Mouse (Mus musculus) CH12.LX (cell line): ENCODE results near the gene Smyd3. TPM values are rescaled to one million over a fixed set of nuclear protein-coding genes. Genes with fewer than 3 reads are reported as not detected.

Experiments
- DNase-seq: peaks from one replicate; pipeline ENCODE4 v3.0.0-alpha.2; 2013; ENCODE audit errors: extremely low read depth
- H3K27ac ChIP-seq: 2 replicates; pipeline ENCODE4 v1.5.1; 2012; ENCODE audit warnings: low read depth, mild to moderate bottlenecking, control low read depth, moderate library complexity; ENCODE audit not compliant: insufficient read depth
- H3K27me3 ChIP-seq: replicated peaks from 2 replicates; pipeline ENCODE3; 2012; ENCODE audit warnings: inconsistent platforms
- H3K36me3 ChIP-seq, 2 experiments: replicated peaks in 1 of 2; 2 replicates each; pipeline versions ENCODE3 to v1.6.1; 2012; ENCODE audit warnings: inconsistent platforms in 1 of 2, low read length in 1 of 2, mild to moderate bottlenecking in 1 of 2, mixed read lengths in 1 of 2, moderate library complexity in 1 of 2; ENCODE audit not compliant: control insufficient read depth in 1 of 2, insufficient read depth in 1 of 2
- H3K4me1 ChIP-seq, 2 experiments: 2 replicates each; pipeline ENCODE4 v1.6.1; 2012; ENCODE audit warnings: inconsistent platforms in 1 of 2, moderate library complexity in 1 of 2; ENCODE audit not compliant: insufficient read depth in 2 of 2, control insufficient read depth in 1 of 2
- H3K4me2 ChIP-seq: 2 replicates; pipeline ENCODE4 v1.6.1; 2012; ENCODE audit warnings: low read depth, mild to moderate bottlenecking, control low read depth; ENCODE audit not compliant: poor library complexity, insufficient read depth, severe bottlenecking
- H3K4me3 ChIP-seq, 3 experiments: fragments of 150-350 bp in 1 of 3; sonication (generic) in 1 of 3; replicated peaks in 1 of 3; 2 replicates each; pipeline versions ENCODE3 to v1.5.1; 2011 to 2012; ENCODE audit warnings: low read depth in 2 of 3, low read length in 2 of 3, mild to moderate bottlenecking in 2 of 3, moderate library complexity in 2 of 3, control low read depth in 1 of 3, improper control_type of control experiment in 1 of 3, inconsistent platforms in 1 of 3, mixed read lengths in 1 of 3; ENCODE audit not compliant: poor library complexity in 1 of 3
- H3K79me2 ChIP-seq: replicated peaks from 2 replicates; pipeline ENCODE4 v1.6.1; 2012; ENCODE audit warnings: mild to moderate bottlenecking, moderate library complexity; ENCODE audit not compliant: control insufficient read depth, poor library complexity, insufficient read depth, severe bottlenecking; ENCODE audit errors: extremely low read depth
- H3K9ac ChIP-seq: 2 replicates; pipeline ENCODE4 v1.6.1; 2012; ENCODE audit warnings: low read depth, mild to moderate bottlenecking, control low read depth, moderate library complexity; ENCODE audit not compliant: insufficient read depth
- H3K9me3 ChIP-seq: replicated peaks from 2 replicates; pipeline ENCODE3; 2012; ENCODE audit warnings: low read length, inconsistent platforms, mixed read lengths
- CTCF ChIP-seq, 2 experiments: IDR thresholded peaks in 1 of 2; conservative IDR thresholded peaks in 1 of 2; 2 replicates each; pipeline ENCODE4 v1.5.1; 2011 to 2012; ENCODE audit warnings: low read depth in 2 of 2, low read length in 2 of 2, improper control_type of control experiment in 1 of 2, inconsistent platforms in 1 of 2, mild to moderate bottlenecking in 1 of 2, moderate library complexity in 1 of 2
- GABPA ChIP-seq: IDR thresholded peaks from 2 replicates; pipeline ENCODE4 v1.6.1; 2012; ENCODE audit warnings: low read depth, low read length, improper control_type of control experiment, inconsistent platforms; ENCODE audit not compliant: insufficient replicate concordance
- JUN ChIP-seq: IDR thresholded peaks from 2 replicates; pipeline ENCODE4 v1.6.1; 2011; ENCODE audit warnings: low read depth, mild to moderate bottlenecking, low read length, improper control_type of control experiment, moderate library complexity; ENCODE audit not compliant: insufficient read depth
- KAT2A ChIP-seq: IDR thresholded peaks from 2 replicates; pipeline ENCODE4 v1.6.1; 2012; ENCODE audit warnings: low read length, improper control_type of control experiment, inconsistent platforms; ENCODE audit not compliant: insufficient replicate concordance
- MAX ChIP-seq: IDR thresholded peaks from 2 replicates; pipeline ENCODE4 v1.6.1; 2011; ENCODE audit warnings: low read length, improper control_type of control experiment
- MEF2A ChIP-seq: IDR thresholded peaks from 2 replicates; pipeline ENCODE4 v1.6.1; 2014; ENCODE audit warnings: low read depth, mild to moderate bottlenecking, inconsistent platforms, low read length, improper control_type of control experiment, borderline replicate concordance
- MYC ChIP-seq: IDR thresholded peaks from 2 replicates; pipeline ENCODE4 v1.6.1; 2011; ENCODE audit warnings: low read depth, mild to moderate bottlenecking, improper control_type of control experiment, low read length
- NELFE ChIP-seq: IDR thresholded peaks from 2 replicates; pipeline ENCODE4 v1.6.1; 2011; ENCODE audit warnings: low read depth, low read length, improper control_type of control experiment
- NRF1 ChIP-seq: IDR thresholded peaks from 2 replicates; pipeline ENCODE4 v1.6.1; 2014; ENCODE audit warnings: low read depth, mild to moderate bottlenecking, inconsistent platforms, low read length, improper control_type of control experiment, moderate library complexity
- POLR2A ChIP-seq: IDR thresholded peaks from 2 replicates; pipeline ENCODE4 v1.6.1; 2011; ENCODE audit warnings: low read depth, mild to moderate bottlenecking, improper control_type of control experiment, low read length
- SIN3A ChIP-seq: IDR thresholded peaks from 2 replicates; pipeline ENCODE4 v1.6.1; 2012; ENCODE audit warnings: low read length, improper control_type of control experiment, inconsistent platforms
- SMC3 ChIP-seq: IDR thresholded peaks from 2 replicates; pipeline ENCODE4 v1.6.1; 2011; ENCODE audit warnings: low read depth, low read length, improper control_type of control experiment
- TCF12 ChIP-seq: IDR thresholded peaks from 2 replicates; pipeline ENCODE4 v1.6.1; 2014; ENCODE audit warnings: low read depth, mild to moderate bottlenecking, inconsistent platforms, low read length, improper control_type of control experiment
- UBTF ChIP-seq: IDR thresholded peaks from 2 replicates; pipeline ENCODE4 v1.6.1; 2012; ENCODE audit warnings: low read depth, mild to moderate bottlenecking, inconsistent platforms, low read length, improper control_type of control experiment, moderate library complexity
- USF2 ChIP-seq: conservative IDR thresholded peaks from 2 replicates; pipeline ENCODE4 v1.6.1; 2011; ENCODE audit warnings: low read depth, low read length, improper control_type of control experiment
- ZC3H11A ChIP-seq: IDR thresholded peaks from 2 replicates; pipeline ENCODE4 v1.6.1; 2012; ENCODE audit warnings: low read depth, mild to moderate bottlenecking, inconsistent platforms, low read length, improper control_type of control experiment
- ZKSCAN1 ChIP-seq: IDR thresholded peaks from 2 replicates; pipeline ENCODE4 v1.6.1; 2012; ENCODE audit warnings: low read depth, inconsistent platforms, low read length, improper control_type of control experiment, borderline replicate concordance
- ZNF384 ChIP-seq: IDR thresholded peaks from 2 replicates; pipeline ENCODE4 v1.6.1; 2012; ENCODE audit warnings: low read depth, low read length, improper control_type of control experiment, inconsistent platforms
- dilution Hi-C: fragments of 300-500 bp; cut with MboI; formaldehyde crosslinking; loops from 2 replicates; pipeline ENCODE4 v1.14.3; 2020; ENCODE audit warnings: low sequenced_read_pairs; ENCODE audit not compliant: extremely low pct_unique_long_range_greater_than_20kb, extremely low pct_ligation_motif_present
- in situ Hi-C: fragments of 300-500 bp; cut with MboI; formaldehyde crosslinking; loops from 3 replicates; pipeline ENCODE4 v1.14.3; 2019; ENCODE audit warnings: low sequenced_read_pairs, low pct_ligation_motif_present, low pct_unique_long_range_greater_than_20kb, mixed read lengths
- polyA plus RNA-seq: library from polyadenylated mRNA; unstranded; fragments of >175 nt; gene quantifications from 2 replicates; pipeline ENCODE4 v1.2.1, GENCODE M21; 2012; ENCODE audit warnings: low read depth; ENCODE audit not compliant: insufficient read length
- total RNA-seq, 2 experiments: library from RNA; depleted of rRNA; stranded (reverse); fragments of 300-350 nt in 1 of 2; fragments of >200 nt in 1 of 2; gene quantifications; 2 replicates each; pipeline ENCODE4 v1.2.3; 2012 to 2014

Gene Smyd3
- total and polyA plus RNA-seq, 3 experiments: 11.4 to 12.5 (median 11.8) TPM

DNA sequence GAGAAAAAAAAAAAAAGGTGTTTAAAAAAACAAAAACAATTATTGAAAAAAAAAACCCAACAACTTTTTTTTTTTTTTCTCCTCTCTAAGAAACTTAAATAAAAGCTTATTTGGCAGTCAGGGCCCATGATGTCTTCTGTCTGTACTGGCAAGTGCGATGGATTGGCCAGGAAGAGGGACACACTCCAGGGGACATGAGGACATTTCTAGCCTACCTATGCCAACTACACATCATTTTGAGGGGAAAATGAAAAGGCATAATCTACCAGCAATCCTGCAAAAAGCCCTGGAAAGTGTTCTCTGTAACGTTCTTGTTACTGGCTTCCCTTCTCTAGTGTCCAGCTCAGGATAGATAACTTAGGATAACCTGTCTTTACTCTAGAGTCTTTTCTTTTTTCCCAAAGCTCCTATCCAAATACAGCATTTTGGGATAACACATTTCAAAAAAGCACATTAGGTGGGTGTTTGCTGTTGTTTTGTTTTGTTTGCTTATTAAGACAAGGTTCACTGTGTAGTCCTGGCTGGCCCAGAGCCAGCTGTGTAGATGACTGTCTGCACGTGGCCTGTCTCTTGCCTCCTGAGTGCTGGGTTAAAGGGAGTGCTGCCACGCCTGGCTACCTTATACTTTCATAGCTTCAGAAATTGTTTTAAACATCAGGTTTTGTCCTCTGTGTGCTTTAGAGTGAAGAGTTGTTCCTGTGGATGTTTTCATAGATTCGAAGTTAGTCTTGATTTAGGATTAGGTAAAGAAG, 35.5 kb upstream of the Smyd3 start:
- dilution Hi-C loops: no loop called here
- peaks cover 0 to 6% of the 10 kb centered on the region in 2 experiments for H3K36me3 ChIP-seq

GRCm38 (mm10) chr1:179552751-179553150, 34.9 kb upstream of the Smyd3 start:
- H3K27me3 ChIP-seq: no peaks in the 10 kb centered on the region
- H3K36me3 ChIP-seq: peaks cover 0 to 10% of the 10 kb centered on the region in 2 experiments
- dilution Hi-C loops: no loop called here
- H3K4me3 ChIP-seq: no peak overlapping the region
- H3K9me3 ChIP-seq: no peaks in the 10 kb centered on the region
- no peak for DNase-seq
- H3K27ac ChIP-seq: no peak overlapping the region
- TF ChIP-seq TCF12 (no peak), POLR2A (no peak), KAT2A (no peak), NELFE (no peak), UBTF (no peak), MAX (no peak), MEF2A (no peak), SMC3 (no peak)
- in situ Hi-C loops: no loop called here
- H3K79me2 ChIP-seq: no peaks in the 10 kb centered on the region; the same call in none of the 2 replicates
- no peak overlapping the region; the same call in 1 of the 2 replicates for H3K9ac ChIP-seq
- H3K4me2 ChIP-seq: no peak overlapping the region
- peaks cover 12 to 41% of the 10 kb centered on the region in 2 experiments for H3K4me1 ChIP-seq

More for the DNA sequence above, 35.5 kb upstream of the Smyd3 start:
- Histone ChIP-seq H3K27ac (no peak overlapping the region), H3K9ac (no peak overlapping the region), H3K4me2 (no peak overlapping the region), H3K27me3 (no peaks in the 10 kb centered on the region), H3K9me3 (no peaks in the 10 kb centered on the region), H3K79me2 (no peaks in the 10 kb centered on the region; the same call in 1 of the 2 replicates), H3K4me3 (no peak overlapping the region)
- DNase-seq: no peak
- in situ Hi-C loops: no loop called here
- TF ChIP-seq TCF12: no peak
- no peak for TF ChIP-seq USF2
- no peak for TF ChIP-seq ZNF384
- no peak for TF ChIP-seq ZC3H11A
- TF ChIP-seq NELFE: no peak
- TF ChIP-seq, all 38 proteins: peak for 0
- H3K4me1 ChIP-seq: peaks cover 8 to 36% of the 10 kb centered on the region in 2 experiments; a peak in 3 of 4 replicates

- H3K4me3 ChIP-seq: no peak overlapping the region
- TF ChIP-seq ZKSCAN1 (no peak), GABPA (no peak), JUN (no peak), NRF1 (no peak), MYC (no peak), CTCF (conservative IDR thresholded peaks at IDR 0.05 in 1 of 2, IDR thresholded peaks at IDR 0.05 in 1 of 2; ENCODE audit: low read depth in 2 of 2, low read length in 2 of 2) (no peak), SIN3A (no peak)
- H3K4me1 ChIP-seq: peaks cover 12 to 46% of the 10 kb centered on the region in 2 experiments
- H3K9ac ChIP-seq: no peak overlapping the region
- in situ Hi-C loops: no loop called here
- dilution Hi-C loops: no loop called here
- H3K36me3 ChIP-seq: peaks cover 0 to 8% of the 10 kb centered on the region in 2 experiments
- no peaks in the 10 kb centered on the region for H3K27me3 ChIP-seq
- H3K4me2 ChIP-seq: peak overlapping the region; percentile 50
- H3K27ac ChIP-seq: no peak overlapping the region
- no peak for DNase-seq
- peaks cover 3% of the 10 kb centered on the region for H3K79me2 ChIP-seq
- H3K9me3 ChIP-seq: no peaks in the 10 kb centered on the region
Observed at GRCm38 (mm10) chr1:179551921-179552320, 34.1 kb upstream of the Smyd3 start.
